ENCODE assay signal across 30 mouse cellular contexts in genomic region chr9:24170728-24171127, GRCm38 (mm10).
"Had no signal": no experiment of that assay in that cellular context is flagged by ENCODE, and none has a peak within 500 bp of the region (broad histone marks: within the 10 kb centered on the region; RNA-seq: fewer than 3 reads in every experiment).

No protein-coding gene starts in this region.

- H3K27ac ChIP-seq: limb, embryonic 10.5 days; limb, embryonic 12.5 days; limb, embryonic 13.5 days; limb, embryonic 15.5 days; liver, embryonic 12.5 days; liver, embryonic 13.5 days; liver, embryonic 14.5 days; liver, embryonic 15.5 days; lung, embryonic 15.5 days; macrophage; midbrain, embryonic 10.5 days; midbrain, embryonic 12.5 days; midbrain, embryonic 13.5 days; midbrain, embryonic 15.5 days; neural tube, embryonic 12.5 days had no signal

- H3K4me1 ChIP-seq: limb, embryonic 10.5 days; limb, embryonic 12.5 days; limb, embryonic 13.5 days; limb, embryonic 15.5 days; liver, embryonic 12.5 days; liver, embryonic 13.5 days; liver, embryonic 15.5 days; lung, embryonic 15.5 days; megakaryocyte, embryonic 14.5 days; midbrain, embryonic 10.5 days; midbrain, embryonic 12.5 days; midbrain, embryonic 13.5 days; midbrain, embryonic 15.5 days; neural tube, embryonic 12.5 days had no signal

- ATAC-seq: liver, embryonic 12.5 days; liver, postnatal 0 days; lung, postnatal 0 days; midbrain, embryonic 13.5 days; midbrain, embryonic 15.5 days; midbrain, embryonic 16.5 days had no signal

- H3K27me3 ChIP-seq: limb, embryonic 12.5 days; limb, embryonic 13.5 days; limb, embryonic 15.5 days; liver, embryonic 12.5 days; liver, embryonic 13.5 days; liver, embryonic 15.5 days; lung, embryonic 15.5 days; megakaryocyte, embryonic 14.5 days; midbrain, embryonic 12.5 days; midbrain, embryonic 13.5 days; midbrain, embryonic 15.5 days; neural tube, embryonic 12.5 days had no signal

- H3K4me3 ChIP-seq: limb, embryonic 10.5 days; limb, embryonic 12.5 days; limb, embryonic 13.5 days; limb, embryonic 15.5 days; liver, embryonic 12.5 days; liver, embryonic 13.5 days; liver, embryonic 15.5 days; lung, embryonic 15.5 days; megakaryocyte, embryonic 14.5 days; midbrain, embryonic 10.5 days; midbrain, embryonic 12.5 days; midbrain, embryonic 13.5 days; midbrain, embryonic 15.5 days; myocyte; neural tube, embryonic 12.5 days had no signal

- DNase-seq: left cerebral cortex, postnatal 4 days; liver; liver, embryonic 13.5 days; liver, postnatal 0 days; lung, adult 18-20 months; lung, adult 2 months; lung, embryonic 14.5 days; lung, postnatal 10 days; lung, postnatal 14 days; lung, postnatal 36 days; lung, postnatal 4 days; midbrain, embryonic 14.5 days had no signal
